Mouse (Mus musculus) kidney, embryonic 15.5 days (tissue): Measurements from ENCODE around the gene Vwc2. TPM values are rescaled to one million over a fixed set of nuclear protein-coding genes. Genes with fewer than 3 reads are reported as not detected.

Experiments used
- ATAC-seq: fragments of 200-750 bp; cut with Nextera tagmentation; replicated peaks from 2 replicates; pipeline ENCODE4 v1.8.0; 2017; ENCODE audit warnings: moderate TSS enrichment; ENCODE audit not compliant: low FRiP score
- H3K27ac ChIP-seq: fragments of 300-500 bp; sonication (generic); 2 replicates; pipeline ENCODE4 v1.5.1; 2015; ENCODE audit warnings: mild to moderate bottlenecking, inconsistent platforms
- H3K27me3 ChIP-seq: fragments of 300-500 bp; sonication (generic); 2 replicates; pipeline ENCODE4 v1.6.1; 2015; ENCODE audit warnings: inconsistent platforms
- H3K36me3 ChIP-seq: fragments of 300-500 bp; sonication (generic); 2 replicates; pipeline ENCODE4 v1.6.1; 2015; ENCODE audit warnings: inconsistent platforms
- H3K4me1 ChIP-seq: fragments of 300-500 bp; sonication (generic); 2 replicates; pipeline ENCODE4 v1.6.1; 2015; ENCODE audit warnings: inconsistent platforms
- H3K4me2 ChIP-seq: fragments of 300-500 bp; sonication (generic); 2 replicates; pipeline ENCODE4 v1.6.1; 2015; ENCODE audit warnings: moderate library complexity, mild to moderate bottlenecking, inconsistent platforms
- H3K4me3 ChIP-seq: fragments of 300-500 bp; sonication (generic); replicated peaks from 2 replicates; pipeline ENCODE4 v1.5.1; 2015; ENCODE audit warnings: mild to moderate bottlenecking, inconsistent platforms
- H3K9ac ChIP-seq: fragments of 300-500 bp; sonication (generic); 2 replicates; pipeline ENCODE4 v1.6.1; 2015; ENCODE audit warnings: mild to moderate bottlenecking, inconsistent platforms
- H3K9me3 ChIP-seq: fragments of 300-500 bp; sonication (generic); replicated peaks from 2 replicates; pipeline ENCODE4 v1.6.1; 2016; ENCODE audit warnings: inconsistent platforms
- WGBS: fragments of 180-500 bp; shearing (Covaris S2); methylation state at CpG from one replicate; pipeline ENCODE4 v1.1.7; 2015; ENCODE audit warnings: mixed read lengths; 5-methylcytosine and 5-hydroxymethylcytosine counted together
- polyA plus RNA-seq: library from polyadenylated mRNA; unstranded; fragments of >200 nt; fragmentation: Nextera tagmentation; extraction: Ambion mirVana; gene quantifications from 2 replicates; pipeline ENCODE4 v1.2.1, GENCODE M21; 2015

The Vwc2 gene
- polyA plus RNA-seq, 1 experiment from 2014 or later = 1.3 TPM

GRCm38 (mm10) chr11:11116736-11117135, 2.7 kb downstream of the Vwc2 start:
- peak overlapping the region; percentile 50 for H3K4me3 ChIP-seq
- WGBS = 2% methylated on average over 3 of the region's 3 CpGs
- peaks cover 33% of the 10 kb centered on the region for H3K4me1 ChIP-seq
- no peaks in the 10 kb centered on the region for H3K36me3 ChIP-seq
- no peak overlapping the region for H3K27ac ChIP-seq
- peaks cover 66% of the 10 kb centered on the region for H3K27me3 ChIP-seq
- H3K9me3 ChIP-seq = no peaks in the 10 kb centered on the region
- H3K9ac ChIP-seq = no peak overlapping the region
- H3K4me2 ChIP-seq = peak overlapping the region; percentile 92
- ATAC-seq = no peak

GRCm38 (mm10) chr11:11122866-11123265, 8.8 kb downstream of the Vwc2 start:
- H3K27me3 ChIP-seq = peaks cover 11% of the 10 kb centered on the region
- no peak overlapping the region for H3K4me3 ChIP-seq
- no peak overlapping the region for H3K4me2 ChIP-seq
- 78% methylated on average over 4 of the region's 4 CpGs for WGBS
- H3K27ac ChIP-seq = no peak overlapping the region
- no peaks in the 10 kb centered on the region for H3K4me1 ChIP-seq
- no peak overlapping the region for H3K9ac ChIP-seq
- no peaks in the 10 kb centered on the region for H3K36me3 ChIP-seq
- ATAC-seq = no peak
- no peaks in the 10 kb centered on the region for H3K9me3 ChIP-seq

- no peaks in the 10 kb centered on the region for H3K9me3 ChIP-seq
- 54% methylated on average over 14 of the region's 14 CpGs for WGBS
- no peak overlapping the region for H3K9ac ChIP-seq
- no peak overlapping the region for H3K27ac ChIP-seq
- H3K4me3 ChIP-seq = no peak overlapping the region
- peak; percentile 82 for ATAC-seq
- no peaks in the 10 kb centered on the region for H3K27me3 ChIP-seq
- no peaks in the 10 kb centered on the region for H3K36me3 ChIP-seq
- no peaks in the 10 kb centered on the region for H3K4me1 ChIP-seq
- H3K4me2 ChIP-seq = no peak overlapping the region
Measured at GRCm38 (mm10) chr11:11131414-11132077, 17.5 kb downstream of the Vwc2 start.

GRCm38 (mm10) chr11:11140622-11141021, 26.6 kb downstream of the Vwc2 start:
- H3K4me3 ChIP-seq = no peak overlapping the region
- no peak overlapping the region for H3K4me2 ChIP-seq
- no peaks in the 10 kb centered on the region for H3K36me3 ChIP-seq
- no peaks in the 10 kb centered on the region for H3K9me3 ChIP-seq
- H3K4me1 ChIP-seq = no peaks in the 10 kb centered on the region
- ATAC-seq = no peak
- no peak overlapping the region for H3K9ac ChIP-seq
- no peak overlapping the region for H3K27ac ChIP-seq
- H3K27me3 ChIP-seq = no peaks in the 10 kb centered on the region

GRCm38 (mm10) chr11:11152681-11153080, 38.7 kb downstream of the Vwc2 start:
- no peaks in the 10 kb centered on the region for H3K36me3 ChIP-seq
- no peak overlapping the region for H3K27ac ChIP-seq
- H3K27me3 ChIP-seq = no peaks in the 10 kb centered on the region
- no peaks in the 10 kb centered on the region for H3K4me1 ChIP-seq
- no peaks in the 10 kb centered on the region for H3K9me3 ChIP-seq
- H3K4me2 ChIP-seq = no peak overlapping the region
- no peak overlapping the region for H3K4me3 ChIP-seq
- ATAC-seq = no peak
- no peak overlapping the region for H3K9ac ChIP-seq
- 72% methylated on average over 1 of the region's 1 CpGs for WGBS

GRCm38 (mm10) chr11:11171396-11171795, 57.4 kb downstream of the Vwc2 start:
- 65% methylated on average over 4 of the region's 4 CpGs for WGBS
- peak; percentile 81 for ATAC-seq
- H3K36me3 ChIP-seq = no peaks in the 10 kb centered on the region

GRCm38 (mm10) chr11:11175259-11175658, 61.2 kb downstream of the Vwc2 start:
- 0 out of 2 replicates have a peak, but pooled peaks cover 3% of the 10 kb centered on the region for H3K4me1 ChIP-seq
- no peak for ATAC-seq
- no peaks in the 10 kb centered on the region for H3K27me3 ChIP-seq
- no peaks in the 10 kb centered on the region for H3K36me3 ChIP-seq
- no peaks in the 10 kb centered on the region for H3K9me3 ChIP-seq
- H3K4me2 ChIP-seq = no peak overlapping the region
- 80% methylated on average over 2 of the region's 2 CpGs for WGBS
- no peak overlapping the region for H3K4me3 ChIP-seq
- H3K27ac ChIP-seq = no peak overlapping the region
- H3K9ac ChIP-seq = no peak overlapping the region

More at GRCm38 (mm10) chr11:11171396-11171795, 57.4 kb downstream of the Vwc2 start:
- H3K4me1 ChIP-seq = 0 out of 2 replicates have a peak, but pooled peaks cover 3% of the 10 kb centered on the region
- no peak overlapping the region for H3K9ac ChIP-seq
- no peak overlapping the region for H3K4me3 ChIP-seq
- no peak overlapping the region for H3K27ac ChIP-seq
- H3K4me2 ChIP-seq = no peak overlapping the region
- no peaks in the 10 kb centered on the region for H3K27me3 ChIP-seq
- no peaks in the 10 kb centered on the region for H3K9me3 ChIP-seq

- Histone ChIP-seq H3K36me3 (no peaks in the 10 kb centered on the region), H3K27ac (no peak overlapping the region), H3K27me3 (no peaks in the 10 kb centered on the region), H3K4me3 (no peak overlapping the region), H3K9ac (no peak overlapping the region), H3K9me3 (no peaks in the 10 kb centered on the region), H3K4me2 (no peak overlapping the region), H3K4me1 (no peaks in the 10 kb centered on the region)
- peak; percentile 67; the same call in 1 of the 2 replicates for ATAC-seq
- WGBS = 36% methylated on average over 2 of the region's 2 CpGs
Measured at GRCm38 (mm10) chr11:11182705-11183104, 68.7 kb downstream of the Vwc2 start.

GRCm38 (mm10) chr11:11223162-11223561, 109.1 kb downstream of the Vwc2 start:
- Histone ChIP-seq H3K27me3 (no peaks in the 10 kb centered on the region), H3K9me3 (no peaks in the 10 kb centered on the region), H3K4me1 (no peaks in the 10 kb centered on the region), H3K36me3 (no peaks in the 10 kb centered on the region), H3K27ac (no peak overlapping the region), H3K9ac (no peak overlapping the region), H3K4me2 (no peak overlapping the region), H3K4me3 (no peak overlapping the region)
- 10% methylated on average over 1 of the region's 1 CpGs for WGBS
- ATAC-seq = no peak

GRCm38 (mm10) chr11:11239346-11239745, 125.3 kb downstream of the Vwc2 start:
- Histone ChIP-seq H3K27ac (no peak overlapping the region), H3K4me3 (no peak overlapping the region), H3K9me3 (no peaks in the 10 kb centered on the region), H3K36me3 (no peaks in the 10 kb centered on the region), H3K4me2 (no peak overlapping the region), H3K27me3 (no peaks in the 10 kb centered on the region), H3K4me1 (no peaks in the 10 kb centered on the region), H3K9ac (no peak overlapping the region)
- no peak for ATAC-seq
- WGBS = 87% methylated on average over 1 of the region's 1 CpGs

GRCm38 (mm10) chr11:11242694-11243377, 128.8 kb downstream of the Vwc2 start:
- Histone ChIP-seq H3K9me3 (no peaks in the 10 kb centered on the region), H3K27ac (no peak overlapping the region), H3K27me3 (no peaks in the 10 kb centered on the region), H3K4me1 (no peaks in the 10 kb centered on the region), H3K4me3 (no peak overlapping the region), H3K36me3 (no peaks in the 10 kb centered on the region), H3K9ac (no peak overlapping the region), H3K4me2 (no peak overlapping the region)
- ATAC-seq = no peak
- 67% methylated on average over 6 of the region's 6 CpGs for WGBS

- no peak for ATAC-seq
- no peak overlapping the region for H3K4me3 ChIP-seq
Measured at GRCm38 (mm10) chr11:11257348-11257747, 143.3 kb downstream of the Vwc2 start.

More at GRCm38 (mm10) chr11:11257348-11257747, 143.3 kb downstream of the Vwc2 start:
- 85% methylated on average over 1 of the region's 1 CpGs for WGBS
- Histone ChIP-seq H3K27ac (no peak overlapping the region), H3K36me3 (no peaks in the 10 kb centered on the region), H3K4me2 (no peak overlapping the region), H3K9ac (no peak overlapping the region), H3K27me3 (no peaks in the 10 kb centered on the region), H3K9me3 (no peaks in the 10 kb centered on the region), H3K4me1 (no peaks in the 10 kb centered on the region)
